8 mouse cellular contexts compared by ENCODE assay signal in the genomic region with DNA sequence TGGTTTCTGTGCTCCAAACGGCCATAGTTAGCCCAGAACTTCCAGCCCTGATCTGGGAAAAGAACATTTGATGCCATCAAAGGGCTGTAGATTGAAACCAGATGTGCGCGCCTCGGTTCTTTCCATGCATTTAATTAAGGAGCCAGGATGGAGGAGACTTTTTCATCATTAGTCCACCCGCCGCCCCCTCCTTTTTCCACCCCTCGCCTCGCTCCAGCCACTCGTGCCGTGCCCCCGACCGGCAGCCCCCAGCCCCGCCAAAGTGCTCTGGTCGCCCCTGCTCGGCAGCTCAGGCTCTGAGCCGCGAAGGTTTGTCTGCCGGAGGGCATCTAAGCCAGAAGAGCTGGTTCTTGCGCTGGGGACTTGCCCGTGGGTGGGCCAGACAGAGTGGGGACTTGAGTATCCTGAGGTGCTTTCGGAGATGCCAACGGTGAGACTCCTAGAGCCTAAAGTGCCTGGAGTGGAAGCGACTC. TPM values are rescaled to one million over a fixed set of nuclear protein-coding genes. Genes with fewer than 3 reads are reported as not detected.
DNase-seq lines count a peak whose midpoint lies in the region; ATAC-seq lines count a peak whose summit lies in the region.

No protein-coding gene starts in this region.

- H3K27me3 ChIP-seq in embryonic facial prominence, embryonic 15.5 days, result peaks cover 9% of the 10 kb centered on the region; the same call in 1 of the 2 replicates
- 0 out of 2 replicates have a peak, but pooled peaks cover 4% of the 10 kb centered on the region for H3K27me3 ChIP-seq in limb, embryonic 10.5 days (ENCODE audit: low read depth, poor library complexity, severe bottlenecking)
- H3K27me3 ChIP-seq in neural tube, embryonic 15.5 days (replicated peaks), result peaks cover 71% of the 10 kb centered on the region

- peak overlapping the region; percentile 70 for H3K4me2 ChIP-seq in embryonic facial prominence, embryonic 15.5 days (replicated peaks)
- H3K4me2 ChIP-seq in neural tube, embryonic 15.5 days, result peak overlapping the region; percentile 59

- H3K4me3 ChIP-seq in embryonic facial prominence, embryonic 15.5 days (replicated peaks), result peak overlapping the region; percentile 68
- H3K4me3 ChIP-seq in limb, embryonic 10.5 days, result peak overlapping the region; percentile 76
- H3K4me3 ChIP-seq in neural tube, embryonic 15.5 days (replicated peaks), result peak overlapping the region; percentile 42

- no peak for ATAC-seq in embryonic facial prominence, embryonic 15.5 days (ENCODE audit: insufficient number of reproducible peaks, low FRiP score, low TSS enrichment, low read depth)
- ATAC-seq in neural tube, embryonic 15.5 days (ENCODE audit: low FRiP score), result no peak
- ATAC-seq in megakaryocyte progenitor cell, adult 5-6 weeks (replicated peaks; ENCODE audit: poor library complexity), result no peak

- H3K36me3 ChIP-seq in embryonic facial prominence, embryonic 15.5 days, result no peaks in the 10 kb centered on the region
- H3K36me3 ChIP-seq in limb, embryonic 10.5 days, result peaks cover 13% of the 10 kb centered on the region
- H3K36me3 ChIP-seq in neural tube, embryonic 15.5 days, result no peaks in the 10 kb centered on the region

- 1% methylated on average over 23 of the region's 23 CpGs for WGBS in embryonic facial prominence, embryonic 15.5 days
- WGBS in limb, embryonic 10.5 days, result under 1% methylated on average over 23 of the region's 23 CpGs
- 2% methylated on average over 23 of the region's 23 CpGs for WGBS in neural tube, embryonic 15.5 days

- no peaks in the 10 kb centered on the region for H3K9me3 ChIP-seq in embryonic facial prominence, embryonic 15.5 days (replicated peaks)
- no peaks in the 10 kb centered on the region for H3K9me3 ChIP-seq in limb, embryonic 10.5 days (replicated peaks)
- H3K9me3 ChIP-seq in neural tube, embryonic 15.5 days (replicated peaks), result no peaks in the 10 kb centered on the region

- peak; percentile 4 for DNase-seq in kidney, postnatal 14 days
- no peak for DNase-seq in kidney, adult 8-10 months
- peak; percentile 91 for DNase-seq in limb, embryonic 10.5 days (ENCODE audit: low spot score)
- no peak for DNase-seq in layer of hippocampus, adult 18-20 months (ENCODE audit: low spot score in 2 of 2)
- DNase-seq in cerebellum, adult 18-20 months, result no peak

- H3K27ac ChIP-seq in embryonic facial prominence, embryonic 15.5 days (replicated peaks), result peak overlapping the region; percentile 98
- peak overlapping the region; percentile 99 for H3K27ac ChIP-seq in limb, embryonic 10.5 days
- H3K27ac ChIP-seq in neural tube, embryonic 15.5 days (replicated peaks), result no peak overlapping the region

- 0 out of 2 replicates have a peak overlapping the region, but pooled peaks have one; percentile 29 for H3K9ac ChIP-seq in embryonic facial prominence, embryonic 15.5 days
- H3K9ac ChIP-seq in neural tube, embryonic 15.5 days (replicated peaks), result no peak overlapping the region

- H3K4me1 ChIP-seq in embryonic facial prominence, embryonic 15.5 days, result peaks cover 16% of the 10 kb centered on the region
- H3K4me1 ChIP-seq in limb, embryonic 10.5 days, result peaks cover 33% of the 10 kb centered on the region
- peaks cover 37% of the 10 kb centered on the region for H3K4me1 ChIP-seq in neural tube, embryonic 15.5 days

RNA-seq across cellular contexts. Expression of gene Prrx1, which starts 1.4 kb away (rescaled TPM):
- 98.5 and 110 TPM in 2 replicates for polyA plus RNA-seq in embryonic facial prominence, embryonic 15.5 days (2015; fragmentation: Nextera tagmentation; extraction: Ambion mirVana)
- polyA plus RNA-seq in limb, embryonic 10.5 days (2016; fragmentation: Nextera tagmentation; extraction: Ambion mirVana), result 169 and 219 TPM in 2 replicates
- 4.8 and 6.2 TPM in 2 replicates for polyA plus RNA-seq in neural tube, embryonic 15.5 days (2015; fragmentation: Nextera tagmentation; extraction: Ambion mirVana)
- 1 to 10 TPM; 4.8 to 5.6 TPM for total RNA-seq in layer of hippocampus, adult 18-20 months (2021)
- not detected in 2 replicates for total RNA-seq in megakaryocyte progenitor cell, adult 5-6 weeks (2015)
- not detected in 2 replicates for total RNA-seq in megakaryocyte progenitor cell, adult 5-6 weeks (2017)

Comparison
In these comparisons a context has a peak if more than half of its experiments do, and no peak if none do; other contexts are left out.
1. DNase-seq: peak in kidney, postnatal 14 days (single experiment) and limb, embryonic 10.5 days (single experiment); none in kidney, adult 8-10 months (0 of 2), layer of hippocampus, adult 18-20 months (0 of 2) and cerebellum, adult 18-20 months (0 of 2).
2. RNA of gene Prrx1, which starts 1.4 kb away (polyA plus RNA-seq): 169 to 219 TPM in limb, embryonic 10.5 days and 98.5 to 110 TPM in embryonic facial prominence, embryonic 15.5 days; 4.8 to 6.2 TPM in neural tube, embryonic 15.5 days; every median in the first group is over 10 times any median in the second.
3. Peak in every context shown above with its lines, with median percentiles within 50 percentile points of each other: H3K4me3 ChIP-seq.